Mouse (Mus musculus) neural tube, embryonic 15.5 days (tissue): ENCODE data around the gene Slco6d1. TPM values are rescaled to one million over a fixed set of nuclear protein-coding genes. Genes with fewer than 3 reads are reported as not detected.
"Not testable (repeated sequence)": the region's sequence is repeated elsewhere in the genome, so short reads cannot be mapped to it uniquely, and the experiment has no call there.

Experiments used
- ATAC-seq: fragments of 200-750 bp; cut with Nextera tagmentation; 2 replicates; pipeline ENCODE4 v1.8.0; 2017; ENCODE audit warnings: mild to moderate bottlenecking, moderate TSS enrichment, moderate library complexity; ENCODE audit not compliant: low FRiP score
- H3K27ac ChIP-seq: fragments of 300-500 bp; sonication (generic); replicated peaks from 2 replicates; pipeline ENCODE4 v1.5.1; 2015; ENCODE audit warnings: mild to moderate bottlenecking, inconsistent platforms
- H3K27me3 ChIP-seq: fragments of 300-500 bp; sonication (generic); replicated peaks from 2 replicates; pipeline ENCODE4 v1.6.1; 2015; ENCODE audit warnings: inconsistent platforms
- H3K36me3 ChIP-seq: fragments of 300-500 bp; sonication (generic); 2 replicates; pipeline ENCODE4 v1.6.1; 2015; ENCODE audit warnings: inconsistent platforms
- H3K4me1 ChIP-seq: fragments of 300-500 bp; sonication (generic); 2 replicates; pipeline ENCODE4 v1.6.1; 2015; ENCODE audit warnings: inconsistent platforms
- H3K4me2 ChIP-seq: fragments of 300-500 bp; sonication (generic); 2 replicates; pipeline ENCODE4 v1.6.1; 2015; ENCODE audit warnings: inconsistent platforms, mild to moderate bottlenecking, moderate library complexity
- H3K4me3 ChIP-seq: fragments of 300-500 bp; sonication (generic); replicated peaks from 2 replicates; pipeline ENCODE4 v1.5.1; 2015; ENCODE audit warnings: mild to moderate bottlenecking, inconsistent platforms
- H3K9ac ChIP-seq: fragments of 300-500 bp; sonication (generic); replicated peaks from 2 replicates; pipeline ENCODE4 v1.6.1; 2015; ENCODE audit warnings: mild to moderate bottlenecking, inconsistent platforms
- H3K9me3 ChIP-seq: fragments of 300-500 bp; sonication (generic); replicated peaks from 2 replicates; pipeline ENCODE4 v1.6.1; 2016; ENCODE audit warnings: inconsistent platforms
- WGBS: fragments of 180-500 bp; shearing (Covaris S2); methylation state at CpG from one replicate; pipeline ENCODE4 v1.1.7; 2015; ENCODE audit warnings: mixed read lengths; 5-methylcytosine and 5-hydroxymethylcytosine counted together
- polyA plus RNA-seq: library from polyadenylated mRNA; unstranded; fragments of >200 nt; fragmentation: Nextera tagmentation; extraction: Ambion mirVana; gene quantifications from 2 replicates; pipeline ENCODE4 v1.2.1, GENCODE M21; 2015

Gene Slco6d1
- polyA plus RNA-seq: not detected in 2 replicates

GRCm38 (mm10) chr1:98420824-98421223 is at the start of gene Slco6d1:
TSS of gene Slco6d1 (plus strand) at chr1:98421124.
- Histone ChIP-seq H3K9ac (no peak within 1 kb of the TSS), H3K9me3 (no peaks in the 10 kb centered on the region), H3K4me1 (no peaks in the 10 kb centered on the region), H3K4me3 (no peak within 1 kb of the TSS), H3K27me3 (no peaks in the 10 kb centered on the region), H3K4me2 (no peak within 1 kb of the TSS), H3K36me3 (no peaks in the 10 kb centered on the region), H3K27ac (no peak within 1 kb of the TSS)
- ATAC-seq: no peak
- 91% methylated on average over 10 of the region's 10 CpGs for WGBS

- H3K9ac ChIP-seq: no peak overlapping the region
- no peak for ATAC-seq
- no peak overlapping the region for H3K4me3 ChIP-seq
- H3K9me3 ChIP-seq: no peaks in the 10 kb centered on the region
- H3K4me1 ChIP-seq: no peaks in the 10 kb centered on the region
- no peak overlapping the region for H3K27ac ChIP-seq
- no peaks in the 10 kb centered on the region for H3K27me3 ChIP-seq
- no peak overlapping the region for H3K4me2 ChIP-seq
- no peaks in the 10 kb centered on the region for H3K36me3 ChIP-seq
Measured at GRCm38 (mm10) chr1:98392001-98392400, 28.9 kb upstream of the Slco6d1 start.

- no peak overlapping the region for H3K9ac ChIP-seq
- H3K4me2 ChIP-seq: no peak overlapping the region
- H3K27me3 ChIP-seq: no peaks in the 10 kb centered on the region
- H3K4me3 ChIP-seq: no peak overlapping the region
- no peak for ATAC-seq
- no peaks in the 10 kb centered on the region for H3K9me3 ChIP-seq
- 88% methylated on average over 4 of the region's 4 CpGs for WGBS
- H3K27ac ChIP-seq: no peak overlapping the region
- H3K4me1 ChIP-seq: no peaks in the 10 kb centered on the region
- no peaks in the 10 kb centered on the region for H3K36me3 ChIP-seq
Measured at GRCm38 (mm10) chr1:98447929-98448328, 27.0 kb downstream of the Slco6d1 start.

- 94% methylated on average over 8 of the region's 8 CpGs for WGBS
- not testable (repeated sequence) for ATAC-seq, H3K4me1 ChIP-seq
Measured at GRCm38 (mm10) chr1:98459224-98459623, 38.3 kb downstream of the Slco6d1 start.

GRCm38 (mm10) chr1:98476381-98476780 is 55.5 kb downstream of the Slco6d1 start:
- ATAC-seq, H3K4me2 ChIP-seq, H3K4me1 ChIP-seq, H3K9me3 ChIP-seq, H3K36me3 ChIP-seq, H3K27ac ChIP-seq, H3K27me3 ChIP-seq, H3K4me3 ChIP-seq, H3K9ac ChIP-seq: not testable (repeated sequence)
- 78% methylated on average over 1 of the region's 1 CpGs for WGBS

More at GRCm38 (mm10) chr1:98459224-98459623, 38.3 kb downstream of the Slco6d1 start:
- H3K9ac ChIP-seq, H3K4me3 ChIP-seq, H3K36me3 ChIP-seq, H3K4me2 ChIP-seq, H3K9me3 ChIP-seq, H3K27ac ChIP-seq, H3K27me3 ChIP-seq: not testable (repeated sequence)

GRCm38 (mm10) chr1:98479243-98479642 is 58.3 kb downstream of the Slco6d1 start:
- Histone ChIP-seq H3K9me3 (no peaks in the 10 kb centered on the region), H3K9ac (no peak overlapping the region), H3K27me3 (no peaks in the 10 kb centered on the region), H3K27ac (no peak overlapping the region), H3K36me3 (no peaks in the 10 kb centered on the region), H3K4me2 (no peak overlapping the region), H3K4me1 (no peaks in the 10 kb centered on the region), H3K4me3 (no peak overlapping the region)
- WGBS: 86% methylated on average over 2 of the region's 2 CpGs
- no peak for ATAC-seq

- ATAC-seq: no peak
- H3K4me3 ChIP-seq: no peak overlapping the region
- H3K27ac ChIP-seq: no peak overlapping the region
- no peaks in the 10 kb centered on the region for H3K9me3 ChIP-seq
- no peaks in the 10 kb centered on the region for H3K27me3 ChIP-seq
- H3K4me1 ChIP-seq: no peaks in the 10 kb centered on the region
- H3K36me3 ChIP-seq: no peaks in the 10 kb centered on the region
- H3K4me2 ChIP-seq: no peak overlapping the region
- WGBS: 94% methylated on average over 2 of the region's 2 CpGs
- no peak overlapping the region for H3K9ac ChIP-seq
Measured at GRCm38 (mm10) chr1:98505982-98506381, 85.1 kb downstream of the Slco6d1 start.

GRCm38 (mm10) chr1:98522977-98523376 is 102.1 kb downstream of the Slco6d1 start:
- Histone ChIP-seq H3K36me3 (no peaks in the 10 kb centered on the region), H3K27me3 (no peaks in the 10 kb centered on the region), H3K4me1 (no peaks in the 10 kb centered on the region), H3K9me3 (no peaks in the 10 kb centered on the region), H3K9ac (no peak overlapping the region), H3K4me2 (no peak overlapping the region), H3K27ac (no peak overlapping the region), H3K4me3 (no peak overlapping the region)
- 84% methylated on average over 2 of the region's 2 CpGs for WGBS
- ATAC-seq: no peak

GRCm38 (mm10) chr1:98523537-98523936 is 102.6 kb downstream of the Slco6d1 start:
- Histone ChIP-seq H3K27me3 (no peaks in the 10 kb centered on the region), H3K9me3 (no peaks in the 10 kb centered on the region), H3K9ac (no peak overlapping the region), H3K36me3 (no peaks in the 10 kb centered on the region), H3K27ac (no peak overlapping the region), H3K4me3 (no peak overlapping the region), H3K4me1 (no peaks in the 10 kb centered on the region), H3K4me2 (no peak overlapping the region)
- ATAC-seq: no peak

- not testable (repeated sequence) for H3K9ac ChIP-seq, H3K27me3 ChIP-seq, ATAC-seq, H3K27ac ChIP-seq, H3K4me1 ChIP-seq, H3K9me3 ChIP-seq, H3K4me3 ChIP-seq, H3K36me3 ChIP-seq, H3K4me2 ChIP-seq
- 49% methylated on average over 2 of the region's 2 CpGs for WGBS
Measured at GRCm38 (mm10) chr1:98528368-98528767, 107.4 kb downstream of the Slco6d1 start.

GRCm38 (mm10) chr1:98545372-98545771 is 124.4 kb downstream of the Slco6d1 start:
- ATAC-seq: no peak
- Histone ChIP-seq H3K27me3 (no peaks in the 10 kb centered on the region), H3K4me2 (no peak overlapping the region), H3K27ac (no peak overlapping the region), H3K36me3 (no peaks in the 10 kb centered on the region), H3K4me1 (no peaks in the 10 kb centered on the region), H3K4me3 (no peak overlapping the region), H3K9me3 (no peaks in the 10 kb centered on the region), H3K9ac (no peak overlapping the region)
- 80% methylated on average over 2 of the region's 2 CpGs for WGBS

GRCm38 (mm10) chr1:98554388-98554787 is 133.5 kb downstream of the Slco6d1 start:
- ATAC-seq: no peak
- 85% methylated on average over 2 of the region's 2 CpGs for WGBS
- Histone ChIP-seq H3K27me3 (no peaks in the 10 kb centered on the region), H3K4me3 (no peak overlapping the region), H3K4me1 (no peaks in the 10 kb centered on the region), H3K4me2 (no peak overlapping the region), H3K36me3 (no peaks in the 10 kb centered on the region), H3K9me3 (no peaks in the 10 kb centered on the region), H3K9ac (no peak overlapping the region), H3K27ac (no peak overlapping the region)

- H3K9me3 ChIP-seq: no peaks in the 10 kb centered on the region
- H3K9ac ChIP-seq: no peak overlapping the region
- no peak for ATAC-seq
- no peak overlapping the region for H3K27ac ChIP-seq
- no peaks in the 10 kb centered on the region for H3K27me3 ChIP-seq
- H3K4me3 ChIP-seq: no peak overlapping the region
- H3K4me2 ChIP-seq: no peak overlapping the region
- no peaks in the 10 kb centered on the region for H3K36me3 ChIP-seq
- H3K4me1 ChIP-seq: no peaks in the 10 kb centered on the region
Measured at GRCm38 (mm10) chr1:98565701-98566100, 144.8 kb downstream of the Slco6d1 start.
